Mouse (Mus musculus): Measurements from ENCODE around the gene Hyal3.
A peak's percentile ranks its signal among the peaks of the same experiment; 100 is the strongest.

The Hyal3 gene

GRCm38 (mm10) chr9:107634406-107635278, 54.0 kb downstream of the Hyal3 start:
- DNase-seq (ENCODE audit: low spot score in 2 of 2), result no peak

GRCm38 (mm10) chr9:107635279-107636028, 54.8 kb downstream of the Hyal3 start, which contains the start of gene Gnai2:
TSS of gene Gnai2 (minus strand) at chr9:107635367.
- peak; percentile 95 to 96 for DNase-seq (ENCODE audit: low spot score in 2 of 2)

Data from natural killer cell, adult 2 months (primary cell).